Mouse (Mus musculus) lung, embryonic 16.5 days (tissue): ENCODE measurements at regions not wholly inside any gene's neighbourhood (a gene's known extent, or its start where the extent isn't known, plus 50 kb on each side); places are given as distances from the start of the nearest gene placed in this dataset.

Experiments used
- ATAC-seq: fragments of 200-750 bp; cut with Nextera tagmentation; 2 replicates; pipeline ENCODE4 v1.8.0; 2017; ENCODE audit warnings: low read depth, mild to moderate bottlenecking, moderate library complexity
- H3K27ac ChIP-seq: fragments of 300-500 bp; sonication (generic); 2 replicates; pipeline ENCODE4 v1.5.1; 2014; ENCODE audit warnings: mild to moderate bottlenecking, control low read depth, low read length
- H3K27me3 ChIP-seq: fragments of 300-500 bp; sonication (generic); 2 replicates; pipeline ENCODE4 v1.6.1; 2014; ENCODE audit warnings: low read depth, low read length, mixed read lengths; ENCODE audit not compliant: control insufficient read depth, insufficient read depth
- H3K36me3 ChIP-seq: fragments of 300-500 bp; sonication (generic); 2 replicates; pipeline ENCODE4 v1.6.1; 2014; ENCODE audit warnings: low read length; ENCODE audit not compliant: control insufficient read depth, insufficient read depth
- H3K4me1 ChIP-seq: fragments of 300-500 bp; sonication (generic); replicated peaks from 2 replicates; pipeline ENCODE4 v1.6.1; 2014; ENCODE audit warnings: low read length, mixed read lengths; ENCODE audit not compliant: control insufficient read depth, insufficient read depth
- H3K4me2 ChIP-seq: fragments of 300-500 bp; sonication (generic); 2 replicates; pipeline ENCODE4 v1.6.1; 2014; ENCODE audit warnings: low read depth, low read length, control low read depth
- H3K4me3 ChIP-seq: fragments of 300-500 bp; sonication (generic); 2 replicates; pipeline ENCODE4 v1.5.1; 2014; ENCODE audit warnings: mild to moderate bottlenecking, low read length, control low read depth
- H3K9ac ChIP-seq: fragments of 300-500 bp; sonication (generic); 2 replicates; pipeline ENCODE4 v1.6.1; 2014; ENCODE audit warnings: low read length, control low read depth
- H3K9me3 ChIP-seq: fragments of 300-500 bp; sonication (generic); 2 replicates; pipeline ENCODE4 v1.6.1; 2016; ENCODE audit warnings: low read length; ENCODE audit not compliant: control insufficient read depth
- whole genome bisulfite sequencing: fragments of 180-500 bp; shearing (Covaris S2); extraction: QIAGEN DNeasy Blood & Tissue Kit; methylation state at CpG from one replicate; pipeline ENCODE4 v1.1.7; 2014; 5-methylcytosine and 5-hydroxymethylcytosine counted together

- ATAC-seq, result no peak
- WGBS, result 50% methylated on average over 3 of the region's 3 CpGs
- Histone ChIP-seq H3K4me3 (no peak overlapping the region), H3K4me1 (peaks cover 2% of the 10 kb centered on the region; the same call in 1 of the 2 replicates), H3K27me3 (no peaks in the 10 kb centered on the region), H3K4me2 (no peak overlapping the region), H3K36me3 (no peaks in the 10 kb centered on the region), H3K27ac (no peak overlapping the region), H3K9ac (no peak overlapping the region), H3K9me3 (no peaks in the 10 kb centered on the region)
Measured at GRCm38 (mm10) chr13:41541139-41541538, 54.0 kb upstream of the Nedd9 start.

DNA sequence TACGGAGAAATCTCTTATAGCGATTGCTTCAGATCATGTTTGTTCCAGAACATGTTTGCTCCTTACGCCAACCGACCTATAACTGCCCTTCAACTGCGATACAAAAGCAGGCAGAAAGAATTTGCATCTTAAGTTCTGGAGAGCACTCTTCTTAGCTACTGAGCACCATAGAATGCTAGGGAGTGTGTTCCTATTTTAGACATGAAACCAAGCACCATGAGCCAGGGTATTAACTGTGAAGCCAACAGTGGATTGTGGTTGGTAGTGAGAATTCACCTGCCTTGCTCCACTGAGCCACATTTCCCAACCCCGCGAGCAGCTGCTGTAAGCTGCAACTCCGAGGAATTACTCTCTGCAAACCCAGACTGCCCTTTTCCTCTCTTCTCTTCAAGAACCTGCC, 58.9 kb upstream of the Nedd9 start:
- Histone ChIP-seq H3K27me3 (no peaks in the 10 kb centered on the region), H3K4me1 (peaks cover 19% of the 10 kb centered on the region), H3K27ac (peak overlapping the region; percentile 74), H3K9ac (no peak overlapping the region), H3K36me3 (no peaks in the 10 kb centered on the region), H3K4me2 (no peak overlapping the region), H3K9me3 (no peaks in the 10 kb centered on the region), H3K4me3 (no peak overlapping the region)
- no peak for ATAC-seq
- 73% methylated on average over 8 of the region's 8 CpGs for WGBS

GRCm38 (mm10) chr13:41546531-41546930, 59.2 kb upstream of the Tmem170b start:
- Histone ChIP-seq H3K4me1 (peaks cover 21% of the 10 kb centered on the region), H3K27ac (peak overlapping the region; percentile 74), H3K27me3 (no peaks in the 10 kb centered on the region), H3K9me3 (no peaks in the 10 kb centered on the region), H3K36me3 (no peaks in the 10 kb centered on the region), H3K9ac (no peak overlapping the region), H3K4me3 (no peak overlapping the region), H3K4me2 (no peak overlapping the region)
- ATAC-seq, result no peak
- 72% methylated on average over 9 of the region's 9 CpGs for WGBS

DNA sequence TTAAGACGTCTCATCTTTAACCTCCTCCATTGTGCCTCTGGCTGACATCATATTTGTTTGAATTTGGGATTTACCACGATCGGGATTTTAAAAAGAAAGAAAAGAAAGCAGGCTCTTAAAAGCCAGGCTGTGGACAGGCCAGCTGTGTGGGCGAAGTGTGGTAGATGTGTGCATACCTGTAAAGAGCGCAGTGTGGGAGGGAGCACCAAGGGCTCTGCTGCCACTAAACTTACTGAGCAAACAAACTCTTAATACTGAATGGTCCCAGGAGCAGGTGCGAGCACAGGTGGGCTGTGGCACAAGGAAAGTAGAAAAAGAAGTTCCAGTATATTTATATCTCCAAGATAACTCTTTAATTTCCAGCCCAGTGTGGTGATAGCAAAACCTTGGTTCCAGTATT, 56.4 kb upstream of the Tmem170b start:
- no peak overlapping the region for H3K4me3 ChIP-seq
- H3K36me3 ChIP-seq, result no peaks in the 10 kb centered on the region
- WGBS, result 63% methylated on average over 6 of the region's 6 CpGs
- H3K9me3 ChIP-seq, result no peaks in the 10 kb centered on the region
- peaks cover 31% of the 10 kb centered on the region for H3K4me1 ChIP-seq
- H3K27me3 ChIP-seq, result no peaks in the 10 kb centered on the region
- H3K4me2 ChIP-seq, result 0 out of 2 replicates have a peak overlapping the region, but pooled peaks have one; percentile 21
- H3K9ac ChIP-seq, result no peak overlapping the region
- peak; percentile 77 for ATAC-seq
- peak overlapping the region; percentile 71 for H3K27ac ChIP-seq

DNA sequence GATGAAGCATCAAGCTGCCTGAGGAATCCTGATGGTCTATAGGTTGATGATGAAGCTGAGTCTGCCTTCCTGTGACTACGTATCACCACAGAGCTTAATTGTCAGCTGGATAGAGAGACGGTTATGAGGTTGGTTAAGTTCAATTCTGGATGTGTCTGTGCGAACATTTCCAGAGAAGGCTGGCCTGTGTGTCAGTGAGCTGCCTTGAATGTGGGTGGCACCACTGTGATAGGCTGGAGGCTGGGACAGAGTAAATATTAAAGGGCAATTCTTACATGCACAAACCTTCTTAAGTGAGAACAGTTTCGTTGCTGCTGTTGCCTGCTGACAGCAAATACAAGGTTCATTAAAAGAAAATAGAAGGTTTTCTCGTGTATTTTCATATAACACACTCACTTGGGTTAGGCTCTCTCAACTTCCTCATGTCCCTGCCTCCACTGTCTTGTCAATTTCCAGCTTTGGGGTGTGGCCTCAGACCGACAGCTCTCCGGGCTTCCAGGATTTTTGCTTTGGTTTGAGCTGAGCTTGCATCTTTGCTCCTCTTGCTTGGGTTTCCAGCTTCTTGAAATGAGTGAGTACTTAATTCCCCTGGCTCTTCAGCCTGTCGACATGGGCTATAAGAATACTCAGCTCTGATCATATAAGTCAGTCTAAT, 55.3 kb upstream of the Tmem170b start:
- Histone ChIP-seq H3K27ac (peak overlapping the region; percentile 57), H3K36me3 (no peaks in the 10 kb centered on the region), H3K4me2 (no peak overlapping the region), H3K9ac (peak overlapping the region; percentile 6; the same call in 1 of the 2 replicates), H3K4me3 (no peak overlapping the region), H3K4me1 (peaks cover 34% of the 10 kb centered on the region), H3K27me3 (no peaks in the 10 kb centered on the region), H3K9me3 (0 out of 2 replicates have a peak, but pooled peaks cover 2% of the 10 kb centered on the region)
- no peak for ATAC-seq
- 34% methylated on average over 8 of the region's 8 CpGs for WGBS

GRCm38 (mm10) chr13:41551711-41552349, 53.9 kb upstream of the Tmem170b start:
- WGBS, result 32% methylated on average over 14 of the region's 14 CpGs
- ATAC-seq, result peak; percentile 75

DNA sequence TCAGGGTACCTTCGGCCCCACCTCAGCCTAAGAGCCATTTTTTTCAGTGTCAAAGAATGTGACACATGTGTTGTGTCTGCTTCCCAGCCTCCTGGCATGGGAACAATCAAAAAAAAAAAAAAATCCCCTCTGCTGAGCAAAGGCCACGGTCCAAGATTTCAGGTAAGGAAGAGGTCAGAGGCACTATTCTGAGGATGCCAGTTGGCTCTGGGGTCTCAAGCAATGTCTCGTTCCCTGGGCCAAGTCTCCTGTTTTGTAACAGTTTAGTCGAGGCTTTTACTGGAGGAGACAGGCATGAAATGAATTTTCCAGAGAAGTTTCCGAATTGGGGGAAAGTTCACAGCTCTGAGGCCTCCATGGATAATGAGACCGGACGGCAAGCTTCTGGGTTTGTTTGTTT, 51.3 kb upstream of the Tmem170b start:
- no peak for ATAC-seq
- Histone ChIP-seq H3K4me1 (peaks cover 38% of the 10 kb centered on the region), H3K27me3 (no peaks in the 10 kb centered on the region), H3K9ac (no peak overlapping the region), H3K4me2 (no peak overlapping the region), H3K4me3 (no peak overlapping the region), H3K27ac (no peak overlapping the region), H3K9me3 (0 out of 2 replicates have a peak, but pooled peaks cover 2% of the 10 kb centered on the region), H3K36me3 (no peaks in the 10 kb centered on the region)
- WGBS, result 68% methylated on average over 7 of the region's 7 CpGs

More at GRCm38 (mm10) chr13:41551711-41552349, 53.9 kb upstream of the Tmem170b start:
- peak overlapping the region; percentile 30 for H3K27ac ChIP-seq
- H3K36me3 ChIP-seq, result no peaks in the 10 kb centered on the region
- H3K9ac ChIP-seq, result 0 out of 2 replicates have a peak overlapping the region, but pooled peaks have one; percentile 29
- no peak overlapping the region for H3K4me3 ChIP-seq
- H3K4me2 ChIP-seq, result peak overlapping the region; percentile 13; the same call in 1 of the 2 replicates
- H3K9me3 ChIP-seq, result 0 out of 2 replicates have a peak, but pooled peaks cover 2% of the 10 kb centered on the region
- peaks cover 30% of the 10 kb centered on the region for H3K4me1 ChIP-seq
- H3K27me3 ChIP-seq, result no peaks in the 10 kb centered on the region
